Mouse (Mus musculus): Measurements from ENCODE around the gene Rhebl1. TPM values are rescaled to one million over a fixed set of nuclear protein-coding genes. Genes with fewer than 3 reads are reported as not detected.

Rhebl1 gene
- total RNA-seq, 2 experiments from 2014 or later, result 6.8 to 7.0 TPM

GRCm38 (mm10) chr15:98849956-98850600 is 44.3 kb downstream of the Rhebl1 start:
- DNase-seq, result no peak

GRCm38 (mm10) chr15:98849165-98849564 is 45.2 kb downstream of the Rhebl1 start:
- DNase-seq, result no peak

- DNase-seq, result no peak
Observed at GRCm38 (mm10) chr15:98846140-98846539, 48.2 kb downstream of the Rhebl1 start.

DNA sequence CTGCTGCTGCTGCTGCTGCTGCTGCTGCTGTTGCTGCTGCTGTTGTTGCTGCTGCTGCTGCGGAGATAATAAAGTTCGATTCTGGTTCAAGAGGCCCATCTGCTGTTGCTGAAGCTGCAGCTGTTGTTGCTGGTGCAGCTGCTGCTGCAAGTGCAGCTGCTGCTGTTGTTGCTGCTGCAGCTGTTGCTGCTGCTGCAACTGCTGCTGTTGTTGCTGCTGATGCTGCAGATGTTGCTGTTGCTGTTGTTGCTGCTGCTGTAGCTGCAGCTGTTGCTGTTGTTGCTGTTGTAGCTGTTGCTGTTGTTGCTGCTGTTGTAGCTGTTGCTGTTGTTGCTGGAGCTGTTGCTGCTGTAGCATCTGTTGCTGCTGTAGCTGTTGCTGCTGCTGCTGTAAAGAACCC is 49.2 kb downstream of the Rhebl1 start:
- DNase-seq, result no peak

DNA sequence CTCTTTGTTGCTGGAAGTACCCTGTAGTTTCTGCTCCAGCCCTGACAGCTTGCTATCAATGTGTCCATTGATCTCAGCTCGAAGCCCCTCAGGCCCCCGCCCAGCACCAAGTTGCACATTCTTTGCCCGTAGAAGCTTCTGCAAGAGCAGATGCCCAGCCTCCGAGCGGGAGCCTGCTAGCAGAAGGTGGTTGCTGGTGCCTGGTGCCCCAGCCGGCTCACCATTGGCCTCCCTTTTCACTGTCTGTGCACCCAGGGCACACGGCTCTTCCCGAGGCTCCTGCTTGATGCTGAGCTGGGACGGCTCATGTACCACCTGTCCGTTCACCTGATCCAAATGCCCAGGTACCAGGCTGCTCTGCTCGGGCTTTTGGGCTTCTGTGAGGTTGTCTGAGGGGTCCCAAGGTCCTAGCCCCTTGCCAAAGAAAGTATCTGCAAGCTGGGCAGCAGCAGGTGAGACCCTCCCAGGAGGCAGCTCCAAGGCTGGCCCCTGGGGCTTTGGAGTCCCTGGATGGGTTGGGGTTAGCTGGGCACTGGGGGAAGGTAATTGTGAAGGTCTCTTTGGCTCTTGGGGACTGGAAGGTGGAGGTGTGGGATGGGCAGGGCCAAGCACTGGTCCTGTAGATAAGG is 50.6 kb downstream of the Rhebl1 start:
- no peak for DNase-seq

DNA sequence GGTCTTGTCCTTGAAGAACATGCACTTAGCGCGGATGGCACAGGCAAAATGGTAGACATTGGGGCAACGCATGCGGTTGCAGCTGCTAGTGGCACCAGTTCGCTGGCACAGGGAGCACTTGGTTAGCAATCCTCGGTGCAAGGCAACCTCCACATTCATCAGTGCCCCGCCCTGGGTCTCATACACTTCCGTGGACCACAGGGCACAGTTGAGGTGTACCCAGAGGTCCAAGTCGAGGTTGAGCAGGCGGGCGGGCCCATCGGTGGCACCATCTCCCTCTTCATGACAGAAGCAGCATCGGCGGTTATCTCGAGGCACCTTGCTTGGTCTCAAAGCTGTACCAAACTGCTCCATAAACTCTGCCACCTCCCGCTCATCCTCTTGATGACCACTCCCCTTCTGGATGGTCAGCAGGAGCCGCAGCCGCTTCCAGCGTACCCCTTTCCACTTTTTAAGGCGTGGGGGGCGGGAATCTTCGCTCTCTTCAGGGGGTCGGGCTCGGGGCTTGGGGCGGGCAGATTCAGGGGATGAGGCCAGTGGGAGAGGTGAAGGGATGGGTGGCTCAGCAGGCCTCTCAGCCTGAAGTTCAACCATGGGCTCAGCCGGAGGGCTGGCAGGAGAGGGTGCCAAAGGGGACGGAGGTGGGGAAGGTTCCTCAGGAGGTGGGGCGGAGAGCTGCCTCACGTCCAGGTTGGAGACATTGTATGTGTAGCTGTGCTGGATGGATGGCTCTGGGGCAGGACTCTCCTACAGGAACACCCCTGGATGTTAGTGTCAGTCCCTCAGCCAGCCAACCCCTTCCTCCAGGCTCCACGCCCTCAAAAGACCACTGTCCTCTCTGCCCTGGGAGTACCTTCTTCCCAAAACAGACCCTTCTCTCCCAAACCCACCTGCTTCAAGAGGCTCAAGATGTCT is 54.4 kb downstream of the Rhebl1 start:
- DNase-seq, result no peak

DNA sequence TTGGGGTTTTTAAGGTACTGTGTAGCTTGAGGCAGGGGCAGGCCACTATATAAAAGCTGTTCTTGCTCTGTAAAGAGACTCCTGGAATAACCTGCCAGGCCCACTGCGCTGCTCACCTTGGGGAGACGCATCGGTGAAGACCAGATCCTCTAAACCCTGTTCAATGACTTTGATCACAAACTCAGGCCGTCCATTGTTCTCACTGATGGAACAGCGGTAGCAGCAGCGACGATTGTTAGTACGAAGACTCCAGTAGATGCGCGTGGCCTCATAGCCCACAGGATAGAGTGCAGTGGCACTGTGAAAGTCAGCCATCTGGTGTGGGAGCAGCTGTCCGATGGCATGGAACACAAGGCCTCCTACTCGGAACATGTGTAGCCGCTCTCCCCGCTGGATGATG is 55.2 kb downstream of the Rhebl1 start:
- DNase-seq, result no peak

- no peak for DNase-seq
Observed at GRCm38 (mm10) chr15:98837743-98838103, 56.6 kb downstream of the Rhebl1 start.

DNA sequence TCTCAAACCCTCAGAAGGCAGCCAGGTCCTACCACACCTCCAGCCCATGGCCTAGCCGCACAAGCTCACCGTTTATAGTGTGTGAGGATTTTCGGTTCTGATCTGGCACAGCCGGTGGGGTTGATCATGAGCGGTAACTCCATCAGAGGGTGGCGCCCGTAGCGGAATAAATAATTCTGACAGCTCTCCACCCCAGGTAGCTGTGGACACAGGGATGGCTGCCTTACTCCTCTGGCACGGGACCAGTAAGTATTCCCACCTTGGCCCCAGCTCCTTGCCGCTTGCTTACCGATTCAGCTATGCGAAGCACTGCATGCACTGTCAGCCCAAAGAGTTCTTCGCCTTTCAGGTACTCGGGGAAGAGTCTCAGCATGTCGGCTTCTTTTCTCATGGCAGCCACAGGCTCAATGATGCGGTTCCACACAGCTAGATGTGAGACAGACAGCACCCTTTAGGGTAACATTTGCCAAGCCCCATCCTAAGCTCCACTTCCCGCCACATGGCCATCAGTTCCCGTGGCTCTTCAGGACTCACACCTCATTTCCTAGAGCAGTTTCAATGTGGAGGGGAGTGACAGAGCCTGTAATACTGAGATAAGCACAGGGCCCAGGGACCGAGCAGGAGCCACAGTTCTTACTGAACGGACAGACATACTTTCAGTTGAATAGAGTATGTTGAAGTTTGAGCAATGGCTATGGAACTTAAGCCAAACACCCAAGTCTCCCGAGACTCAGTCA is 57.2 kb downstream of the Rhebl1 start:
- DNase-seq, result no peak

- DNase-seq, result no peak
Observed at GRCm38 (mm10) chr15:98835291-98835690, 59.0 kb downstream of the Rhebl1 start.

GRCm38 (mm10) chr15:98834059-98834458 is 60.3 kb downstream of the Rhebl1 start:
- no peak for DNase-seq

DNA sequence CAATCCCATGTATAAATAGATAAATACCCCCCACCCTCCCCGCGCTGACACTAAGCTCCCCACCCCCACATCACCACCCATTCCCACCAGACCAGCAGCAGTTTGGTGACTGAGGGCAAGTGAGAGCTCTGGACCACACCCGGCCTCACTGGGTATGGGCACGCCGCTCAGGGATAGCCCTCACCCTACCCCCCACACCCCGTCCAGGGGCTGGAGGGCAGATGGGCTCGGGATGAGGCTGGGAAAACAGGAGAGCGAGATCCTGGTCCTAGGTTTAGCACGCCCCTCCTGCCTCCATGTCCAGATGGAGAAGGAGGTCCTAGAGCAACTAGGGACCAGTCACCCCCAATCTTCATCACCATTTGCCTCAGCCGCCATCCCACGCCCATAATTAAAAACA is 61.1 kb downstream of the Rhebl1 start:
- no peak for DNase-seq

- DNase-seq, result no peak
Observed at GRCm38 (mm10) chr15:98832161-98833058, 61.9 kb downstream of the Rhebl1 start.

DNA sequence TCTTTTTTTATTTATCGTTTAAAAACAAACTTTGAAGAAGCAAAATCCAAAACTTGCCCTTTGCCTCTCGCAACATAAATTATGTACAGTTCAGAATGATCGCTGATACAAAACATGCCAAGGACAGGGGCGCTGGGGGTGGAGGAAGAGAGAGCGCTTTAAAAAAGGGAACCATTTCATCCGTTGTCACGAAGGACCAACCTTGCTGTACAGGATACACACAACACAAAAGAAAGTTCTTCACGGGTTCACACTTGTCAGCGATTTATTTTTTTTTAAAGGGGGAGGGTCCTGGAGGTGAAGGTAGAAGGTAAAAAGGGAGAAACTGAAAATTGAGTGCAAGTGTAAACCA is 62.7 kb downstream of the Rhebl1 start:
- DNase-seq, result no peak

DNA sequence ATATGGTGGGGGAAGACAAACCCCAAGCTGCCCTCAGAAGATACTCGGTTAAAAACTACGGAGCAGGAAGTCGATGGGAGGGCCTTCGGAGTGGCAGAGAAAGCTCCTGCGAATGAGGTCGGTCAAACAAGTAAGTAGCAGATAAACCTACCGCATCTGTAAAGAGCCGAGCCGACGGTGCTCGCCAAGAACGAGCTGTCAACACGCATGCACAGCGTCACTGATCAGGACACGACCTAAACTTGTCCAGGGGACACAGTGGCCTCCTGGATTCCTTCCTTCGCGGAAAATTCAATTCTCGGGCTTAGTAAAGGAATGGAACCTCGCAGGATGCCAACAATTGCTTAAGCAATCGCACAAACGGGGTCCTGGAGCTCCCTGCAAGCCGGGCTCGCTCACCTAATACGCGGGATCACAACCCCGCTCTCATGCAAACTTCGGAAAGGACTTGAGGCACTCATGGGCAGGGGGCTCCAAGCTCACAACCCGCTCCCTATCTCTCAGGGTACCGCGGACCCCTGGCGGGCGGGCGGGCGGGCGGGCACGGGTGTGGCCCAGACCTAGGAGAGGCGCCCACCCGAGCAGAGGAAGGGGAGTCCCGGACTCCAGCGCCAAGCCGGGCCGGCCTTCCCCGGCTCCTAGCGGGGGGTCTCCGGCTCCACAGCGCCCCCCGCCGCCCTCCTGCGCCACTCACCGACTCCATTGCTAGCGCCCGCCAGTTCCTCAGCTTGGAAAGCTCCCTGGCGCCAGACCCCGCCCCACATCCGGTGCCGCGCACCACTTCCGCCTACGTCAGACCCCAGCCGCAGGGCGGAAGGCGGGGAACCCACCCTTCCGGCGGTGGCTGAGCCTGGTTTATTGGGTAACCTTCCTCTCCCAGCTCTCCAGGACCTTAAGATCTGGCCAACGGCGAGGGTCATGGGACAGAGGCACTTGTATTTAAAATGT is 63.3 kb downstream of the Rhebl1 start, which contains the start of gene Prkag1:
Gene Prkag1, minus strand, starts transcription at position 786 of the 948 bp plus-strand sequence.
- DNase-seq, result peak; percentile 95 to 96

Other genes starting within 250 kb of the Rhebl1 start
- gene Ddx23, start 231.6 kb downstream of the Rhebl1 start, total RNA-seq (2021), result 10 to 100 TPM; 87.5 to 92.0 TPM
- gene Rnd1, start 217.1 kb downstream of the Rhebl1 start, total RNA-seq (2021), result 1 to 10 TPM; 7.2 to 7.6 TPM
- gene Ccdc65, start 186.3 kb downstream of the Rhebl1 start, total RNA-seq (2021), result 10 to 100 TPM in 1 of 2 experiments, 1 to 10 TPM in 1; 8.0 to 10.1 TPM
- 1 to 10 TPM in 1 of 2 experiments, under 1 TPM in 1; 0.88 to 1.0 TPM for gene Fkbp11, start 166.3 kb downstream of the Rhebl1 start, total RNA-seq (2021)
- 100 to 1,000 TPM; 792 to 841 TPM for gene Arf3, start 131.3 kb downstream of the Rhebl1 start, total RNA-seq (2021)
- gene Wnt10b, start 116.4 kb downstream of the Rhebl1 start, total RNA-seq (2021), result under 1 TPM; 0.42 to 0.61 TPM
- not detected for gene Wnt1, start 104.7 kb downstream of the Rhebl1 start, total RNA-seq (2021)
- gene Ddn, start 85.0 kb downstream of the Rhebl1 start, total RNA-seq (2021), result 1,000 to 10,000 TPM; 1,665 to 1,670 TPM
- gene Prkag1, start 63.0 kb downstream of the Rhebl1 start, total RNA-seq (2021), result 10 to 100 TPM; 49.0 to 52.5 TPM
- 100 to 1,000 TPM in 1 of 2 experiments, 10 to 100 TPM in 1; 81.4 to 101 TPM for gene Kmt2d, start 23.3 kb downstream of the Rhebl1 start, total RNA-seq (2021)
- gene Dhh, start 4.0 kb upstream of the Rhebl1 start, total RNA-seq (2021), result under 1 TPM; 0.12 to 0.15 TPM
- gene Lmbr1l, start 23.7 kb upstream of the Rhebl1 start, total RNA-seq (2021), result 10 to 100 TPM; 16.4 to 22.6 TPM
- gene Tuba1b, start 40.0 kb upstream of the Rhebl1 start, total RNA-seq (2021), result 100 to 1,000 TPM; 469 to 520 TPM
- gene Gm49450, start 59.0 kb upstream of the Rhebl1 start, total RNA-seq (2021), result not detected
- gene Tuba1a, start 59.2 kb upstream of the Rhebl1 start, total RNA-seq (2021), result 100 to 1,000 TPM; 868 to 949 TPM
- 10 to 100 TPM; 56.8 to 66.3 TPM for gene Tuba1c, start 135.4 kb upstream of the Rhebl1 start, total RNA-seq (2021)
- gene Prph, start 160.6 kb upstream of the Rhebl1 start, total RNA-seq (2021), result 1 to 10 TPM in 1 of 2 experiments, under 1 TPM in 1; 0.82 to 2.2 TPM
- gene Troap, start 180.0 kb upstream of the Rhebl1 start, total RNA-seq (2021), result under 1 TPM; 0.38 to 0.40 TPM
- under 1 TPM in 1 of 2 experiments, not detected in 1; 0.30 TPM for gene C1ql4, start 193.3 kb upstream of the Rhebl1 start, total RNA-seq (2021)
- under 1 TPM in 1 of 2 experiments, not detected in 1; 0.30 TPM for gene Dnajc22, start 198.6 kb upstream of the Rhebl1 start, total RNA-seq (2021)
- gene Spats2, start 231.4 kb upstream of the Rhebl1 start, total RNA-seq (2021), result 10 to 100 TPM; 32.0 to 32.8 TPM

All from layer of hippocampus, postnatal 36 days (tissue).